Mouse (Mus musculus) G1E (cell line): ENCODE measurements around the gene Pnpla2.

Experiments used
- CTCF ChIP-seq: IDR thresholded peaks from 2 replicates; pipeline ENCODE4 v1.5.1; 2012; ENCODE audit warnings: low read depth, low read length, inconsistent platforms, mixed read lengths
- POLR2AphosphoS5 ChIP-seq: IDR thresholded peaks from 2 replicates; pipeline ENCODE4 v1.6.1; 2012; ENCODE audit warnings: low read depth, low read length, inconsistent platforms; ENCODE audit not compliant: insufficient replicate concordance

DNA sequence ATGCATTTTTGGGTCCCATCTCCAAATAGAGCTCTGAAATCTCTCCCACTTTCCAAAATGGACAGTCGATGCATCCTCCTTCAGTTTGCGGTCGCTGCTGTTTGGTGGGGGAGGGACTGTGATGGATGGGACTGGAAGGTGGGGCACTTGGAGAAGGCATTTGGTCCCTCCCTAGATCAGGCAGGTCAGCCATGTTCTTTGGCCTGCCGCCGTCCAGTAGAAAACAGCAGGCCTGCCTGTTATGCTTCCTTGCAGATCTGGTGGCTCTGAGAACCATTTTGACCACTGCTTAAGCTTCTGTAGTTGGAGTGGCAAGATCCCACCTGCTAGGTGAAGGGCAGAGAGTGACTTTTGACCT is 13.1 kb downstream of the Pnpla2 start:
- no peak for TF ChIP-seq CTCF
- TF ChIP-seq POLR2AphosphoS5, result peak; percentile 21; the same call in 1 of the 2 replicates
